Mouse (Mus musculus) hindbrain, embryonic 11.5 days (tissue): ENCODE measurements around the gene Pacs1. TPM values are rescaled to one million over a fixed set of nuclear protein-coding genes. Genes with fewer than 3 reads are reported as not detected.
"Not testable (repeated sequence)": the region's sequence is repeated elsewhere in the genome, so short reads cannot be mapped to it uniquely, and the experiment has no call there.

Source experiments
- ATAC-seq: fragments of 200-750 bp; cut with Nextera tagmentation; 2 replicates; pipeline ENCODE4 v1.8.0; 2017; ENCODE audit warnings: mild to moderate bottlenecking, moderate TSS enrichment, moderate library complexity; ENCODE audit not compliant: low FRiP score
- DNase-seq: peaks from one replicate; pipeline ENCODE4 v3.0.0-alpha.2; 2015; ENCODE audit warnings: low spot score
- H3K27ac ChIP-seq: fragments of 300-500 bp; sonication (generic); 2 replicates; pipeline ENCODE4 v1.5.1; 2014; ENCODE audit warnings: mild to moderate bottlenecking, low read depth, low read length
- H3K27me3 ChIP-seq: fragments of 300-500 bp; sonication (generic); 2 replicates; pipeline ENCODE4 v1.6.1; 2014; ENCODE audit warnings: mild to moderate bottlenecking, low read length, moderate library complexity, mixed read lengths; ENCODE audit not compliant: control insufficient read depth, insufficient read depth
- H3K36me3 ChIP-seq: fragments of 300-500 bp; sonication (generic); 2 replicates; pipeline ENCODE4 v1.6.1; 2014; ENCODE audit warnings: mild to moderate bottlenecking, low read length, moderate library complexity, mixed read lengths; ENCODE audit not compliant: control insufficient read depth, insufficient read depth
- H3K4me1 ChIP-seq: fragments of 300-500 bp; sonication (generic); replicated peaks from 2 replicates; pipeline ENCODE4 v1.6.1; 2014; ENCODE audit warnings: low read length, mixed read lengths; ENCODE audit not compliant: control insufficient read depth, insufficient read depth
- H3K4me2 ChIP-seq: fragments of 300-500 bp; sonication (generic); replicated peaks from 2 replicates; pipeline ENCODE4 v1.6.1; 2014; ENCODE audit warnings: mild to moderate bottlenecking, low read depth, low read length
- H3K4me3 ChIP-seq: fragments of 300-500 bp; sonication (generic); 2 replicates; pipeline ENCODE4 v1.5.1; 2014; ENCODE audit warnings: low read depth, low read length
- H3K9ac ChIP-seq: fragments of 300-500 bp; sonication (generic); 2 replicates; pipeline ENCODE4 v1.6.1; 2014; ENCODE audit warnings: low read depth, low read length
- H3K9me3 ChIP-seq: fragments of 300-500 bp; sonication (generic); 2 replicates; pipeline ENCODE4 v1.6.1; 2016; ENCODE audit warnings: low read length; ENCODE audit not compliant: control insufficient read depth
- WGBS: fragments of 180-500 bp; shearing (Covaris S2); extraction: QIAGEN DNeasy Blood & Tissue Kit; methylation state at CpG from one replicate; pipeline ENCODE4 v1.1.7; 2014; 5-methylcytosine and 5-hydroxymethylcytosine counted together
- polyA plus RNA-seq: library from polyadenylated mRNA; unstranded; fragments of >200 nt; fragmentation: Nextera tagmentation; extraction: Ambion mirVana; gene quantifications from 2 replicates; pipeline ENCODE4 v1.2.1, GENCODE M21; 2014

Gene Pacs1
- polyA plus RNA-seq, 1 experiment from 2014 or later, result 23.2 TPM

GRCm38 (mm10) chr19:5200617-5201016 is 72.3 kb downstream of the Pacs1 start:
- not testable (repeated sequence) for H3K27me3 ChIP-seq, H3K9me3 ChIP-seq, H3K4me3 ChIP-seq, DNase-seq, H3K4me1 ChIP-seq, ATAC-seq, H3K9ac ChIP-seq, H3K4me2 ChIP-seq, H3K36me3 ChIP-seq, H3K27ac ChIP-seq
- WGBS, result 88% methylated on average over 4 of the region's 4 CpGs

GRCm38 (mm10) chr19:5198553-5198952 is 74.4 kb downstream of the Pacs1 start:
- H3K27ac ChIP-seq, result no peak overlapping the region
- 83% methylated on average over 3 of the region's 3 CpGs for WGBS

GRCm38 (mm10) chr19:5195417-5196035 is 77.4 kb downstream of the Pacs1 start:
- ATAC-seq, result no peak
- WGBS, result 57% methylated on average over 7 of the region's 7 CpGs
- H3K9ac ChIP-seq, result no peak overlapping the region

More at GRCm38 (mm10) chr19:5198553-5198952, 74.4 kb downstream of the Pacs1 start:
- Histone ChIP-seq H3K9ac (no peak overlapping the region), H3K36me3 (no peaks in the 10 kb centered on the region), H3K4me2 (no peak overlapping the region), H3K27me3 (no peaks in the 10 kb centered on the region), H3K4me3 (no peak overlapping the region), H3K4me1 (no peaks in the 10 kb centered on the region), H3K9me3 (no peaks in the 10 kb centered on the region)
- ATAC-seq (no peak), DNase-seq (no peak)

GRCm38 (mm10) chr19:5192397-5192796 is 80.5 kb downstream of the Pacs1 start:
- Histone ChIP-seq H3K27me3 (no peaks in the 10 kb centered on the region), H3K4me3 (no peak overlapping the region), H3K4me2 (no peak overlapping the region), H3K9ac (no peak overlapping the region), H3K36me3 (no peaks in the 10 kb centered on the region), H3K4me1 (no peaks in the 10 kb centered on the region), H3K27ac (no peak overlapping the region), H3K9me3 (no peaks in the 10 kb centered on the region)
- no peak for ATAC-seq
- no peak for DNase-seq

More at GRCm38 (mm10) chr19:5195417-5196035, 77.4 kb downstream of the Pacs1 start:
- DNase-seq, result peak; percentile 69
- H3K4me3 ChIP-seq, result no peak overlapping the region
- H3K9me3 ChIP-seq, result no peaks in the 10 kb centered on the region
- no peaks in the 10 kb centered on the region for H3K4me1 ChIP-seq
- H3K36me3 ChIP-seq, result no peaks in the 10 kb centered on the region
- H3K27ac ChIP-seq, result no peak overlapping the region
- H3K27me3 ChIP-seq, result no peaks in the 10 kb centered on the region
- H3K4me2 ChIP-seq, result no peak overlapping the region

- Histone ChIP-seq H3K27me3 (no peaks in the 10 kb centered on the region), H3K4me3 (no peak overlapping the region), H3K4me2 (no peak overlapping the region), H3K27ac (no peak overlapping the region), H3K36me3 (no peaks in the 10 kb centered on the region), H3K9me3 (no peaks in the 10 kb centered on the region), H3K4me1 (no peaks in the 10 kb centered on the region), H3K9ac (no peak overlapping the region)
- ATAC-seq (no peak), DNase-seq (no peak)
- 94% methylated on average over 2 of the region's 2 CpGs for WGBS
Measured at GRCm38 (mm10) chr19:5187439-5187838, 85.5 kb downstream of the Pacs1 start.

- Histone ChIP-seq H3K36me3 (no peaks in the 10 kb centered on the region), H3K9ac (no peak overlapping the region), H3K4me2 (no peak overlapping the region), H3K9me3 (no peaks in the 10 kb centered on the region), H3K27ac (no peak overlapping the region), H3K4me1 (no peaks in the 10 kb centered on the region), H3K27me3 (no peaks in the 10 kb centered on the region), H3K4me3 (no peak overlapping the region)
- ATAC-seq (no peak), DNase-seq (no peak)
- 74% methylated on average over 2 of the region's 2 CpGs for WGBS
Measured at GRCm38 (mm10) chr19:5181926-5182325, 91.0 kb downstream of the Pacs1 start.

- 76% methylated on average over 5 of the region's 5 CpGs for WGBS
- no peak for DNase-seq
- Histone ChIP-seq H3K27ac (no peak overlapping the region), H3K4me2 (no peak overlapping the region), H3K4me1 (no peaks in the 10 kb centered on the region), H3K4me3 (no peak overlapping the region), H3K27me3 (no peaks in the 10 kb centered on the region), H3K36me3 (no peaks in the 10 kb centered on the region), H3K9me3 (no peaks in the 10 kb centered on the region), H3K9ac (no peak overlapping the region)
- no peak for ATAC-seq
Measured at GRCm38 (mm10) chr19:5178631-5179030, 94.3 kb downstream of the Pacs1 start.

GRCm38 (mm10) chr19:5170430-5170829 is 102.5 kb downstream of the Pacs1 start:
- DNase-seq (no peak), ATAC-seq (no peak)
- Histone ChIP-seq H3K27me3 (no peaks in the 10 kb centered on the region), H3K4me3 (no peak overlapping the region), H3K36me3 (no peaks in the 10 kb centered on the region), H3K4me2 (no peak overlapping the region), H3K9ac (no peak overlapping the region), H3K27ac (no peak overlapping the region), H3K9me3 (no peaks in the 10 kb centered on the region), H3K4me1 (no peaks in the 10 kb centered on the region)
- WGBS, result 79% methylated on average over 1 of the region's 1 CpGs

- Histone ChIP-seq H3K36me3 (no peaks in the 10 kb centered on the region), H3K9ac (no peak overlapping the region), H3K4me1 (no peaks in the 10 kb centered on the region), H3K9me3 (no peaks in the 10 kb centered on the region), H3K4me2 (no peak overlapping the region), H3K27ac (no peak overlapping the region), H3K4me3 (no peak overlapping the region), H3K27me3 (no peaks in the 10 kb centered on the region)
- 92% methylated on average over 4 of the region's 4 CpGs for WGBS
- DNase-seq (no peak), ATAC-seq (no peak)
Measured at GRCm38 (mm10) chr19:5167477-5167876, 105.4 kb downstream of the Pacs1 start.
